Mouse (Mus musculus) cerebellum, adult 18-20 months (tissue): ENCODE results near the gene Arid3b.
"Not testable (repeated sequence)": the region's sequence is repeated elsewhere in the genome, so short reads cannot be mapped to it uniquely, and the experiment has no call there.

Experiments used
- DNase-seq, 2 experiments: peaks; one replicate each; pipeline ENCODE4 v3.0.0; 2021

Arid3b gene

DNA sequence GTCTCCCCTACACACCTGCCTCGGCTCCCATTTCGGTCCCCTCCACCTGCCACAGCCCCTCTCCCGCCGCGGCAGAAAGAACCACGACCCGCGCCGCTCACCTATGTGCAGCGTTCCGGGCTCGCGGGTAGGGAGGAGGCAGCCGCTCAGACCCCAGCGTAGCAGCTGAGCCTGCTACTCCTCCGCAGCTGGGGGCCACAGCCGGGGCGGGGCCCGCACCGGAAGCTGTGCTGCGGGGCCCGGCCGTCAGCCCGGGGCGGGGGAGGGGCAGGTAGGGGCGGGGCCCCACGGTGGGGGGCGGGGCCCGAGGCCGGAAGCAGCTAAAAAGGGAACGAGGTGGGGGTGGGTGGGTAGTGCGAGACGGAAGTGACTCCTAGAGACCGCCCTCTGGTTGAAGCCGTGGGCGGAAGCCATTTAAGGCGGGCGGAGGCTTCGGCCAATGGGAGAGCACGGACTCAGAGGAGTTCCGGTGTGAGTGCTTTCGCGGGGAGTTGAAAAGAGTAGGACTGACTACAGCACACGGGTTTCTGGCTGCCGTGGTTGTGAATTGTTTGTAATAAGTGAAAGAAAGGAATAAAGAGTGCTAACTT is at the start of gene Arid3b:
Gene Arid3b, minus strand, starts transcription at position 213 of the 590 bp plus-strand sequence.
- DNase-seq = peak; percentile 89 to 96

DNA sequence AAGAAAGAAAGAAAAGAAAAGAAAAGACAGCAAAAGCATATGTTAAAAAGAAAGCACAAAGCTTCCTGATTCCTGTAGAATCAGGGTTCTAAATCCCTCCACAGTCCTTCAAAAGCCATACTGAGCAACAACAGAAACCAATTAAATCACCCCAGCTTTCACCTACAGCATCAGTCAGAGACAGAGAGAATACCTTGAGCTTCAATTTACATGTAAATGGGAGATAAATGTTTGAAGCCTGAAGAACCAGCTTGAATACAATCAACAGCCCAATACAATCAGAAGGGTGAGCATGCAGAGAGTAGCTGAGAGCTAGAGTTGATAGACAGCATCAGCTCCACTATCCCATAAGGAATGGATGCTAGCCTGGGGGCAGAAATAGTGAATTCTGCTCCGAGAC is 46.8 kb upstream of the Arid3b start:
- DNase-seq = no peak

DNA sequence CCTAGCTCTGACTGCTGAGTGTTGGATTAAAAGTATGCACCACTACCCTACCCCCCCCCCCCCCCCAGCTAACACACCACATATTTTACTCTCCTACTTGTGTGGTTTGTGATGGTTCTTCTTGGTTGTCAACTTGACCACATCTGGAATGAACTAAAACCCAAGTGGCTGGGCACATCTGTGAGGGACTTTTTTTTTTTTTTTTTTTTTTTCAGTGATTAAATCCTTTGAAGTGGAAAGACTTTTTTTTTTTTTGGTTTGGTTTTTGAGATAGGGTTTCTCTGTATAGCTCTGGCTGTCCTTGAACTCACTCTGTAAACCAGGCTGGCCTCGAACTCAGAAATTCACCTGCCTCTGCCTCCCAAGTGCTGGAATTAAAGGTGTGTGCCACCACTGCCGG is 45.2 kb upstream of the Arid3b start:
- not testable (repeated sequence) for DNase-seq

DNA sequence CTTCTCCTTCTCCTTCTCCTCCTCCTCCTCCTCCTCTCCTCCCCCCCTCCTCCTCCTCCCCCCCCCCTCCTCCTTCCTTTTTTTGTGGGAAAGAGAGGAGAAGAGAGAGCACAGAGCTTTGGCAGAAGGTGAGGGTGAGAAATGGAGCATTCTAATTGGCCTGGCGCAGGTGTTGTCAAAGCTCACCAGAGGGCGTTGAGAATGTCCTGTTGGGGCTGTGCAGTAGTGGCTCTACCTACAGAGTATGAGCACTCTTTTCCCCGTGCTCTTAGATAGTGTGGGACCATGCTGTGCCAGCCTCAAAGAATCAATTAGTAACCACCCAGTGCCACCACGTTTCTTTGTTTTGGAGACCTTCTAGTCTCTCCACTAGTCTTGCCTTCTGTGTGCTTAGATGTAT is 43.7 kb upstream of the Arid3b start:
- no peak for DNase-seq

DNA sequence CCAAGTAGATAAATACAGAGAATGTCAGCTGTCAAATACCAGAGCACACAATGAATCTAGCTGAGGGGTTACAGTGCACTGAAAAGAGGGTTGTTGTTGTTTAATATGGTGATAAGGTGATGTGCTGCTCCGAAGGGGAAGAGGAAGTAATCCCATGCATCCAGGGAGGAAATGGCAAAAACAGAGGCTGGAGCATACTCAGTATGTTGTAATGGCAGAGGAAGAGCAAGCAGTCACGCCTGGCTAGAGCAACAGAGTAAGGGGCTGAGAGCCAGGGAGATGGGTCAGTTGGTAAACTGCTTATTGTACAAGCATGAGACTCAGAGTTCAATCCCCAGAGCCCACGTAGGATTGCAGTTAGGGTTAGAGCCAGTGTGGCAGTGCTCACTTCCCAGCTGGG is 42.6 kb upstream of the Arid3b start:
- no peak for DNase-seq

DNA sequence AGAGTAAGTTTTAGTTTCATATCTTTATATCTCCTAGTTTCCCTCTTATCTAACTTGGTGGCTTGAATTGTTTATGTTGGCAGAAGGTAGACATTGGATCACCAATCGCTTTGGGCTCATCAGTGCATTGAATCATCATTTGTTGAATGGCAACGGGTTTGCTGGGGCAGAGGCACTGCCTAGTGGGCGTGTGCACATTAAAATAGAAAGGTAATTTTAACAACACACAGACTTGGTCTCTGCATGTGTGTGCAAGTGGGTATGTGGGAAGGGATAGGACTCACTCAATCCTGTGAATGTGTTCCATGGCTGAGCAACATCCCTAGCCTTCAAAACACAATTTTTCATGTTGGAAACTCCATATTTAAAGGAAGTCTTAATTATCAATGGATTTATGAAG is 38.4 kb upstream of the Arid3b start:
- no peak for DNase-seq

DNA sequence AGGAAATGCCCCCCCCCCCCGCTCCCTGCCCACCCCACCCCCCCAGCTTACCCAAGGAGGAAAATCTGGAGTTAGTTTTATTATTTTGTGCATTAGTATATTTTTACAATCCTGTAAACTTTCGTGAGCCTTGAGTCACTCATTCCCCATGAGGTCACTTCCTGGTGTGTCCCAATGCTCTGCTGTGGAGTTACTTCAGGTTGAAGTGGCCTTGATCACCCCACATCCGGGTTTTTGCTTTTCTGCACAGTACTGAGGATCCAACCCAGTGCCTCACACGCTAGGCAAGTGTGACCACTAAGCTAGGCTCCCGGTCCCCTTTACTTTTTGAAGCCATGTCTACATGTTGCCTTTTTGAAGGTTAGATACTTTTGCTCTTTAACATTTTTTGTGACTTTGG is 37.5 kb upstream of the Arid3b start:
- no peak for DNase-seq

DNA sequence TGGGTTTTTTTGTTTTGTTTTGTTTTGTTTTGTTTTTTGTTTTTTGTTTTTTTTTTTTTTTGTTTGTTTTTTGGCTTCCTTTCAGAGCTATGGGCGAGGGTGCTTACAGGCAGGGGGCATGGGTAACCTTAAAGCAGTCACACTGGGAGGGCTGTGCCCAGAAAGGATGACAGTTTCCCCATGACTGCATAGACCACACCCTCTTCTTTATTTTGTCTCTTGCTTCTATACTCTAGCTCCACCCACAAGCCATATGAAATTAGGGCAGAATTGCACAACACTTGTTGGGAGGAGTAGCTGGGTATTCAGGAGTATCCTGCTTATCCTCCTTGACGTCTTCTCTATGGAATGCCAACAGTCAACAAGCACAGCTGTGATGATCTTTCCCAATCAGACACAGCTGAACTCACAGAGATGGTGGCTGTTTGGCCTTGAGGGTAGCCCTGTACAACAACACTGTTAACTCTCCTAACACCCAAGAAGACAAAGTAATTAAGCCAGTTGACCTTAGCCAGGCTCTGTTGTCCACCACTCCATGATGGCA is 33.8 kb upstream of the Arid3b start:
- no peak for DNase-seq

DNA sequence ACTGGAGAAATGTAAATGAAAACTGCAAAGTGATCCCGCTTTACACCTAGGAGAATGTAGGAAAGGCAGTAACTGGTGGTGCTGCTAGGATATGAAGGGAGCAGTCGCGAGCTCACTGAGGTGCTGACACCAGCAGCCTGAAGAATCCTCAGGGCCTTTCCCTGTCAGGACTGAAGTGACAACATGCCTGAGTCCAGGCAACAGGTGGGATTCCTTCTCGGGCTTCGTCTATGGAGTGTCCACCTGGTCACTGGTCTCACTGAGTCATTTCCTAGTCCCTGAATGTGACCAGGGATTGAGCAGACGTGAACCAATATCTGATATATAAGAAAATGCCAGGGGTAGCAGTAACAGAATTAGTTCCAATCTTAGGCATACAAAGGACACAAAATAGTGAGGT is 32.2 kb upstream of the Arid3b start:
- no peak for DNase-seq

DNA sequence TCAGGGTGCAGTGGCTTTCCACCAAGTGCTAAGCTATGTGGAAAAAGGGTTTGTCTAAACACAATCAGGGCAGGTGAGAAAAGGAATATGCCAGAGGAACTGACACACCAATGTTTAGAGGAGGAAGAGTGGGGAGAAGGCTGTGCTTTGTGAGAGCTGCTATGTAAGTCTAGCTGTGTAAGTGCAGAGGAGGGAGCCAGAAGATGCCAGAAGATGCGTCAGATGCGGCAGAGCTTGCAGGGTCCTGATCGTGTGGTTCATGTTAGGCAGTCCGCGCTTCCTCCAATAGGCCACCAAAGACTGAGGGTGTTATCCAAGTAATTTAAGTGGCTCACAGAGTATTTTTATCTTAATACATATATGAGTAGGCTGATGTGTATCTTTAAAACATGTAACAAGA is 31.3 kb upstream of the Arid3b start:
- no peak for DNase-seq

DNA sequence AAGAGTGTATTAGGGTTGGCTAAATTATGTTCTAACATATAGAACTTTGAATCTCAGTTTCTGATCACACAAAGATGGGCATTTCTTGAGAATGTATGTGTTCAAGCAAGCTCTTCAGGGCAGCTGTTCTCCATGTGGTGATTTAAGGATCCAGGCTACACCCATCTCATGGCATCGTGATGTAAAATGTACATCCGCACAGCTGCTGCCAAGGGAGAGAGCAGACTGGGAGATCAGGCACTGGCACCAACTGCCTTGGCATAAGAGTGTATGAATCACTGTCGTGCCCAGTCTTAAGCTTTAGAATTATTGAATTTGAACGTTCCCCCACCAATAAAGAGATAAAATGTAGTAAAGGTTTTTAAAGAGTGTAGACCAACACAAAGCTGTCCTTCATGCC is 30.6 kb upstream of the Arid3b start:
- DNase-seq = no peak

DNA sequence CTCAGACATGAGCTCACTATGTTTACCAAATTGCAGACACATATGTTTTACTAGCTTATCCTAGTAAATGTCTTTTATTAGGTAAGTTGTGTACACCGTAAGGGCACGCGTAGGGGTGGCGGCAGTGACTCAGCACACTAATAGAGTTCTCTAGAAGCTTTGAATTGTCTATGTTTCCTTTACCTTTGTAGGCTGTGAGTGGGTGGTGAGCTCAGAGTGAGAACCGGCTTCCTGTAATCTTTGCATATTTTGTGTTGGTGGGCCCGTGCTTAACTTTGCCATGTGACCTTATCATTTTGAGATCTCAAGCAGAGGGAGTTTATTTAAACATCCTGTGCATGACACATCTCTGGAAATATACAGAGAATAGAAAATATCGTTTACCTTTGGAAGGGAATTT is 29.9 kb upstream of the Arid3b start:
- DNase-seq = no peak

DNA sequence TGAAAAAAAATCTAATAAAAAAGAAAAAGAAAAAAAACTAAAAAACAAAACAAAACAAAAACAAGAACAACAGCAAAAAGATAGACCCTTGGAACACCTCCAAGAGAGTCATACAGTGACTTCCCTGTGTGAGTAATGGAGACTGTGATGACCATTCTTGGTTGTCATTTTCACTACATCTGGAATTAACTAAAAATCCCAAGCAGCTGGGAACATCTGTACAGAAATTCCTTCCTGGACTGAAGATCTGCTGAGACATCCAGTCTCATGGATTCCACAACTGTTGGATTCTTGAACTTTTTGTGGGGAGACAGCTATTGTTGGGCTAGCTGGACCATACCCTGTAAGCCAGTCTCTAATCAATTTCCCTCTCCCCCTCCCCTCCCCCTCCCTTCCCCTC is 27.7 kb upstream of the Arid3b start:
- DNase-seq = no peak

DNA sequence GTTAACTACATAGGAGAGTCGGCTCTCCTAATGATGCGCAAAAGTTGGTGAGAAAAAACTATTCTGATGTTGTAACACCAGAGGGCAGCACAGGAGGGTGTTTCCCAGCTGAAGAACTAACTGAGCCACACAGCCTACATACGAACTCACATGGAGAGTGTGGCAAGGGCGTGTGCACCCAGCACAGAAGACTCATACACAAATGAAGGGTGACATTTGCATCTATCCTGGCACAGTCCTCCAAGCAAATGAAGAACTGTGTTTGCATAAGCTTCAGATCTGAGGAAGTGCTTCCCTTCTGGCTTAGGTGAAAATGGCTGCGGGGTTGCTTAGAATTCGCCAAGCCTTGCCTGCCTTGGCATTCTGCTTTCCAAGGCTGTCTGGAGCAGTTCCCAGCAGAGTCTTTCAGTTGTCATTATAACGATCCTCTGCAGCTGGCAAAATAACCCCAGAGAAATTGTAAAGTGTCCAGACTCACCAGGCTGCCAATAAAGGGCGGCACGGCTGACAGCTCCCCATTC is 25.4 kb upstream of the Arid3b start:
- peak; percentile 67 to 74 for DNase-seq

DNA sequence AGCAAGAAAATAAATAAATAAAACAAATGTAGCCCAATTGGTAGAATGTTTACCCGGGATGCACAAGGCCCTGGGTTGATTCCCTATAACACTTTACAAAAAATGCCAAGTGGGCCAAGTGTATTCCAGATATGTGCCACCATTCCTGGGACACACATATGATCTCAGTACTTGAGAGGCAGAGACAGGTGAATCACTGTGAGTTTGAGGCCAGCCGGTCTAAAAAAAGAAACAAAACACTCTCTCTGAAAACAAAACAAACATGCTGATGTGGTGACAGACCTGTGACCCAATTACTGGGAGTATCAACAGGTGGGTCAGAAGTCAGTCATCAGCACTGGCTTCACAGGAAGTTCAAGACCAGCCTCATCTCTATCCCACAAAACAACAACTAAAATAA is 19.9 kb upstream of the Arid3b start:
- DNase-seq = no peak

DNA sequence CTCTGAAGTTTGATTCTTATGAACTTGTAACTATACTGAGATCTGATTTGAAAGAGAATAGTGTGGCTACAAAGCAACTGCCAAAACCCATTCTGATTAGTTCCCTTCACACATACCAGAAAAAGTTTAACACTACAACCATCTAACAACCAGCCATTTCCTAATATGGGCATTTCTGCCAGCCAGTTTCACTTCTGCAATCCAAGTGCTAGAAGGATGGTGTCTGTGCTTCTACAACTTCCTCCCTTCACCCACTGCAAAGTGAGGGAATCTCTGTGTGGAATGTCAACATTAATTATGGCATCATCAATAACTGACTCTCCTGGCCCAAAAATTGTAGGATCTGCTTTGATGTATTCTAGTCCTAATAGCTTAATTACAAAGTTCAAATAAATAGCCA is 17.7 kb upstream of the Arid3b start:
- DNase-seq = no peak

DNA sequence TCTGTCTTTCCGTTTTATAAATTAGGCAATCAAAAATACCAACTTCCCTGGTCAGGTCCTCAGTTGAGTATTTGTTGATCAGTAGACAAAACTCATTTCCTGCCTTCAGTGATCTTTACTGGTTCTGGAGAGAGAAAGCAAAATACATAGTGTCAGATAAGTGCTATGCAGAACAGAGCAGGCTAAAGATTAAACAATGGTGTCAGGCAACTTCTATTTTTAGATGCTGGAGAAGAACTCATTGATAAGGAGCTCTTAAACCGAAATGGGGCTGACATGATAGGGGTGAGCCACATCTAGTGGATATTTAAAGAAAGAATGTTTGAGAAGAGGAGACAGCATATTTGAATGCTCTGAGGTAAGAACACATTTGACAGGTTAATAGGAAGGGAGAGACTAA is 2.4 kb upstream of the Arid3b start:
- no peak for DNase-seq

DNA sequence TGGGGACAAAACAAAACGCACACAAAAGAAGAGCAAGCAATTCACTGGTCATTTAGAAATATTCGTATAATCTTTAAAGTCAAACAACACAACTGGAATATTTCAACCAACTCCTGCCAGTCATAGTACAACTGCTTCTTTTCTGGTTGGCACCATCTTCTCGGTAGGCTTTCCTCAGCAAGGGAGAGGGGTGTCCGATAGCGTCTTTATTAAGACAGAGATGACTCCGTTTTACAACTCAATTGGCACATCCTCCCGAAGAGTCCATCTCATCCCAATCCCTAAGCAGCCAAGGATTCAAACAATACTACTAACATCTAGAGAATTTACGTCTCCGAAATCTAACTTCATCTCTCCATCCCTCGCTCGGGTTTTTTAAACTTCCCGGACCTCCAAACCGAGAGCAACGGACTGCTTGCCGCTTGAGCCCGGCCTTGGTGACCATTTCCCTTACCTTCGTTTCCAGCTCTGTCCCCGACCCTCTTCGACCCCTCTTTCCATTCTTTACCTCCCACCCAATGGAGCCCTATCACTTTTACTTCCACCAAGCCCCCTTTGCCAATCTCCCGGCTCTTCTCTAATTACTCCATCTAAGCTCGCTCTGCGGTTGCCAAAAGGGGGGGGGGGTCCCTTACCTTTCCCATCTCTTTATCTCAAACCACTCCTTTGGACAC is 615 bp downstream of the Arid3b start:
- DNase-seq = peak in 1 of 2 experiments; percentile 31

DNA sequence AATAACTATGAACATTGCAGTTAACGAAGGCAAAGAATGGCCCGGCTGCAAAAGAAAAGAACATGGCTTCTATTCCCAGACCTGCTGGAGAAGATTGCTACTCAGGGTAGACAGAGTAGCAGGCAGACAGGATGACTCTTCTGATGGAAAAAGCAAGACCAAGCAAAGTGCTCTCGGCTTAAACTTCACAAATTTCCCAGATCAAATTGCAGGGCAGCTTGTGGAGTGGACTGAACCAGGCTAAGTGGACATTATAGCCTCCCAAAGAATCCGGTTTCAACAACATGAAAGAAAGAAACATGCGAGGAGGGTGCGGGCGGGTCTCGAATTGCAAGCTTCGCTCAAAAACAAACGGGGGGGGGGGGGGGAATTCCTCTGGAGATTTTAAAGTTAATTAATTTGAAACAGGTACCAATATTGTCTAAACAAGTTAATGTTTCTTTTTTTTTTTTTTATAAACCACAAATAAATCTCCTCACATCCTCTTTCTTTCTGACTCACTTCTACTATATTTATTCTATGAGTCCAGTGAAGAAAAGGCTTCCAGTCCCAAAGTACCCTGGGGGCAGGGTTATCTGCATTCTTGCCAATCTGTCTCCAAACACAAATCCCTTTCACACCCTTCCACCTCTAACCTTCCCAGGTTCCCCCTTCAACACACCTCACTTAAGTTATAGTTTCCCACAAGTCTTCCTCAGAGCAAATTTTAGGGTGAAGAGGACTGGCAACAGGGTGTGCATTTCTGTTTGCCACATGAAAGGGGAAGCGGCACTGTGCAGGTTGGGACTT is 1.8 kb downstream of the Arid3b start:
- no peak for DNase-seq

DNA sequence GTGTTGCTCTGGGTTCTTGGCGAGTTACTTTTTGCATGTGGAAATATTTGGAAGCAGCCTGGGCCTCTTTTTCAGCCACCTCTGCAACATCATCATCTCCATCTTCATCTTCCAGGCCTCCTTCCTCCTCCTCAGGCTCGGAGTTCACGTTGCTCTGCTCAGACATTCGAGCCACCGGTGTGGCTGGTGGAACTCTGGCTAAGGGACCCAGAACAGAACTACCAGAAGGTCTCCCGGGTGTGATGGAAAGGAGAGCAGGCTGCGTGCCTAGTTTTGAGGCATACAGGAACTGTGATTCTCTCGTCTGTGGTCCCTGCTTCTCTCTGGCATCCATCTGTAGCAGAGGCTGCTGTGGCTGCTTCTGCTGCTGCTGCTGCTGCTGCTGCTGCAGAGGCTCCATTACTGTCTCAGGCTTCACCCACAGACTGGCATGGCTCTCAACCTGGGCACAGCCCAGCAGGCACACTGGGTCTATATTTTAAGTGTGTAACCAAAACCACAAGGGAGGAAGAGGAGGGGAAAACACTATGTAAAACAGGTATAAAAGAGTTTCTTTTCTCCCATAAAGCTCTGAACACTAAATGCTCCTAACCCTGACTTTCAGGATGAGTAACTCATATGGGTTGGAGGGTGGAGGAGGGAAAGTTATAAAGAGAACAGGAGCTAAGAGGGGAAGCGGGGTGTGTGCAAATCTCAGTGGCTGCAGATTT is 2.7 kb downstream of the Arid3b start:
- no peak for DNase-seq

DNA sequence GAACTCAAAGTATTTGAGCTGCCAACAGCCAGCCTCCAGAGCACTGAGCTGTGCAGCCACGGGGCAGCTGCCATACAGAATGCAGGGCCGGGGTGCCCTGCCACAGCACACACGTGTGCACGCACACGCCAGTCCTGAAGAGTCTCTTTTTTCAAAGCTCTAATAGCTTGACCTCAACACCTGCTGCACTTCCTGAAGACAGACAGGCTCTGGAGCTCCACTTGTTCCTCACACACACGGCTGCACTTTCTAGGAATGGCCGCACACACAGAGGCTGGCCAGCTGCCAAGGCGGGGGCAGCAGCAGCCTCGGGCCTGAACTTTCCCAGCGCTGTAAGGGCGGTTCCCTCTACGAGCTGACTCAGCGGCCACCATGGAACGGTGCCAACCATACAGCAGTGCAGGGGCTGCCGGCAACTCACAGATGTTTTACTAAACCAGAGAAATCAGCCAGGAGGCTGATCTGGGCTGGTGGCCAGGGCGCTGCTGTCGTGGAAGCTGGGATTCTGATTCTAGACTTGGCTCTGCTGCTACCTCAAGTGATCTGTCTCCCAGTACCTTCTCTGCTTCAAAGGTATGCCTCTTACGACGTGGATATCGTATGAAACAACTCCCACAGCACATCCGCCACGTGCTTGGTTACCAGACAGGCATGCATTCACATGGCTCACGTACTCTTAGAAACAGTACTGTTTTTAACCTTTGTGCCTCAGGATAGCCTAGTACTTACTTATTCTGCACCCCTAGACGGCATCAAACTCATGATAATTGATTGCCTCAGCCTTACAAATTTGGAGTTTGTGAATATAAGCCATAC is 5.1 kb downstream of the Arid3b start:
- DNase-seq = peak; percentile 57 to 71
